Mouse (Mus musculus): ENCODE measurements around the gene P3h1. TPM values are rescaled to one million over a fixed set of nuclear protein-coding genes. Genes with fewer than 3 reads are reported as not detected.

Gene P3h1
- polyA plus RNA-seq, 1 experiment from 2014 or later, result 12.1 TPM

DNA sequence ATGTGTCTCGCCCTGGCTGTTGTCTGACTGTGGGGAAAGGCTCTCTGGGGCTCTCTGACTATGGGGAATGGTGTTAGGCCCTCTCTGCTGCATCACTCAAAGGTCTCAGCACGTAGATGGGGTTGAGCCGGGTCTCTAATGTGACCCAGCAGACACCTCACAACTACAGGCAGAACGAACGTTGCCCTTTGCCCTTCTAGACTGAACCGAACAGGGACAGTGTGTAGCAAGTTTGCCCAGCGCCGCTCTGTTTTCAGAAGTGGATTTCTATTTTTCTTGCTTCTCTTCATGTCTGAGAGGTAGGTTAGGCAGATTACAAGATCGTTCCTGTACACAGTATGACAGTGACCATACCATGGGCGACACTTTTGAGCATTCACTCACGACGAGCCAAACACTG, 9.9 kb downstream of the P3h1 start:
- Histone ChIP-seq H3K4me2 (ENCODE audit: low read depth, low read length) (no peak overlapping the region), H3K4me3 (ENCODE audit: low read depth, low read length) (no peak overlapping the region), H3K27me3 (ENCODE audit: insufficient read depth, low read length) (no peaks in the 10 kb centered on the region), H3K4me1 (ENCODE audit: insufficient read depth) (no peaks in the 10 kb centered on the region), H3K9me3 (ENCODE audit: low read length) (no peaks in the 10 kb centered on the region), H3K9ac (replicated peaks) (no peak overlapping the region), H3K36me3 (replicated peaks; ENCODE audit: insufficient read depth, low read length) (peaks cover 9% of the 10 kb centered on the region), H3K27ac (ENCODE audit: low read depth) (peak overlapping the region; percentile 24; the same call in 1 of the 2 replicates)
- ATAC-seq (peak; percentile 48; the same call in 1 of the 2 replicates), DNase-seq (no peak)
- no peak for TF ChIP-seq EP300 (IDR thresholded peaks at IDR 0.05; ENCODE audit: low read depth)
- TF ChIP-seq CTCF (IDR thresholded peaks at IDR 0.05; ENCODE audit: low read depth), result no peak
- 76% methylated on average over 12 of the region's 12 CpGs for WGBS (ENCODE audit: insufficient replicate concordance)

DNA sequence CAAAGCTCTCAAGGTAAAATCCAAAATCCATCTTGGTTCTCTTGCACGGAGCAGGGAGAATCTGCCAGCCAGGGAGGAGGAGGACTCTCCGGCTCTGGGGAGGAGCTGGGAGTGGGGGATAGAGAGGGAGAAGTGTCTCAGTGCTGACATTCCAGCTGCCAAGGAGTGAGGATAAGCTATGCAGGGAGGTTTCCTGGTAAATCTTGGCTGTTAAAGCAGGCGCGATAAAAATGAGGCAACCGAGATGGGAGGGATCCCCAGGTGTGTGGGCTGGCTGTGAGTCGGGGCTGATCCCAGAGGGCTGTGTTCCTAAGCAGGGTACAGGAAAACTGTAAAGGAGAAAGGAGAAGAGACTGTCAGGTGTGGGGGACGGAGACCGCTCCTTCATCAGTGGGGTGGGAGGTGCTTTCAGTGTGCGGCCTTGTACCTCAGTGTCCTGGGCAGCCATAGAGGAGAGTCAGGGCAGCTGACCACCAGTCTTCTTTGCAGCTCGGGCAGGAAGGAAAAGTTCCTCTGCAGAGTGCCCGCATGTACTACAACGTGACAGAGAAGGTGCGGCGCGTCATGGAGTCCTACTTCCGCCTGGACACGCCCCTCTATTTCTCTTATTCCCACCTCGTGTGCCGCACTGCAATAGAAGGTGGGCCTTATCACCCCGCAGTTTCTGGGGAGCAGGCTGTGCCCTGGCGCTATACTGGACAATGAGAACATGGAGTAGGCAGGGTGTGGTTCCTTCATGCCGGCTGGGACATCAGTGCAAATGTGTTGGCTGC, 11.9 kb downstream of the P3h1 start:
- DNase-seq, result no peak
- H3K27ac ChIP-seq (ENCODE audit: low read depth), result no peak overlapping the region
- H3K9me3 ChIP-seq (ENCODE audit: low read length), result no peaks in the 10 kb centered on the region
- no peaks in the 10 kb centered on the region for H3K4me1 ChIP-seq (ENCODE audit: insufficient read depth)
- H3K4me2 ChIP-seq (ENCODE audit: low read depth, low read length), result no peak overlapping the region
- no peaks in the 10 kb centered on the region for H3K27me3 ChIP-seq (ENCODE audit: insufficient read depth, low read length)
- H3K36me3 ChIP-seq (replicated peaks; ENCODE audit: insufficient read depth, low read length), result peaks cover 7% of the 10 kb centered on the region
- ATAC-seq, result no peak
- no peak overlapping the region for H3K9ac ChIP-seq (replicated peaks)
- 80% methylated on average over 22 of the region's 22 CpGs for WGBS (ENCODE audit: insufficient replicate concordance)
- TF ChIP-seq EP300 (IDR thresholded peaks at IDR 0.05; ENCODE audit: low read depth), result no peak
- TF ChIP-seq CTCF (IDR thresholded peaks at IDR 0.05; ENCODE audit: low read depth), result no peak
- H3K4me3 ChIP-seq (ENCODE audit: low read depth, low read length), result no peak overlapping the region

DNA sequence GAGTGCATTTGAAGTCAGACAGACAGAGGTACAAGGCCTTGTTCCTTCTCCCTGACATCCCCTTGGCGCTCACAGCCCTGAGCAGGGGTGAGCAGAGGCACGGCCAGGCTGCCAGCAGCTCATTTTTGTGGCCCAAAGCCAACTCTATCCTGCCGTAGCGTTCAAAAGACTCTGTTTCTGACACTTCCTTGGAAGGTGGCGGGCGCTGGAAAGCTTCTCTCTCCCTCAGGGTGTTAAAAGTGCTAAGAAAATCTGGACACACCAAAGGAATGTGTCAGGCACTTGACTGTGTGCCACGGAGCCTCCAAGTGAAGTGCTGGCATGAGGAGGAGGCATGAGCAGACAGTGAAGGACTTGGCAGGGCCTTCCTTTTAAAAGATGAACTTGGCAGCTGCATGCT, 12.8 kb downstream of the P3h1 start:
- TF ChIP-seq EP300 (IDR thresholded peaks at IDR 0.05; ENCODE audit: low read depth) (no peak), CTCF (IDR thresholded peaks at IDR 0.05; ENCODE audit: low read depth) (no peak)
- Histone ChIP-seq H3K36me3 (replicated peaks; ENCODE audit: insufficient read depth, low read length) (peaks cover 7% of the 10 kb centered on the region), H3K4me1 (ENCODE audit: insufficient read depth) (no peaks in the 10 kb centered on the region), H3K27ac (ENCODE audit: low read depth) (no peak overlapping the region), H3K27me3 (ENCODE audit: insufficient read depth, low read length) (no peaks in the 10 kb centered on the region), H3K4me2 (ENCODE audit: low read depth, low read length) (no peak overlapping the region), H3K9me3 (ENCODE audit: low read length) (no peaks in the 10 kb centered on the region), H3K4me3 (ENCODE audit: low read depth, low read length) (no peak overlapping the region), H3K9ac (replicated peaks) (no peak overlapping the region)
- DNase-seq (no peak), ATAC-seq (no peak)
- WGBS (ENCODE audit: insufficient replicate concordance), result 78% methylated on average over 7 of the region's 7 CpGs

DNA sequence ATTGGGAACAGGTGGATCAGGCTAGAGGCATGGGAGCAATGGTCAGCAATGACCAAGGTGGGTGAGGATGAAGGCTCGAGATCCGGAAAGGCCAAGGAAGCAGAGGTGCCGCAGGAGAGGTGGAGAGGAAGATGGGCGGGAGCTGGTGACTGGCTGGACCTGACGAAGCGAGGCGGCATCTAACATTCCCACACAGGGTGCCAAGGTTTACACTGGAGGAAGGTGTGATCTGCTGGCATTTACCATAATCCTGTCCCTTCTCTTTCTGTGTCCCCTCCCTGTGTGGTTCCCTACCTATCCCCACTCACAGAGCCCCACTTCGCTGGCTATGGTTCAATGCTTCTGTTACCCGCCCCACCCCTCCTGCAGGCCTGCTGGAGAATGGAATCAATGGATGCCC, 13.2 kb downstream of the P3h1 start:
- 85% methylated on average over 8 of the region's 9 CpGs for WGBS (ENCODE audit: insufficient replicate concordance)
- ATAC-seq, result no peak
- peaks cover 7% of the 10 kb centered on the region for H3K36me3 ChIP-seq (replicated peaks; ENCODE audit: insufficient read depth, low read length)

DNA sequence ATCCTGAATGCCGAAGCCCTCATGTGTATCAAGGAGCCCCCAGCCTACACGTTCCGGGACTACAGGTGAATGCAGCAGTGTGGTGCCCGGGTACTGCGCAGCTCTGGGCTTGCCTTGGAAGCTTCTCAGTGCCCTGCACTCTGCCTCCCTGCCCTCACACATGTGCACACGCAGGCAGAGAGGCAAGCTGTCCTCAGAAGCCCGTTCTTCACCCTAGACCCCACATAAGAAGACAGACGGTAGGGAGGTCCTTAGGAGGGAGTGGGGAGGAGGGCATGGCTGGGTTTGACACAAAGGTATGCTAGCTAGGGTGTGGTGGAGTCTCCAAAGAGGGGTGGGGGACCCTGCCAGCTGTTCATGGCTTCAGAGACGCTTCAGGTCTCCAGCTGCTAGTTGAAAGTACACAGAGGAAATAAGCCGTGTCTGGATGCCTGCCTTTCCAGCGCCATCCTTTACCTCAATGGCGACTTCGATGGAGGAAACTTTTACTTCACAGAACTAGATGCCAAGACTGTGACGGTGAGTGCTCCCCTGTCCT, 14.0 kb downstream of the P3h1 start:
- Histone ChIP-seq H3K27ac (ENCODE audit: low read depth) (no peak overlapping the region), H3K9ac (replicated peaks) (no peak overlapping the region), H3K4me3 (ENCODE audit: low read depth, low read length) (no peak overlapping the region), H3K4me1 (ENCODE audit: insufficient read depth) (no peaks in the 10 kb centered on the region), H3K4me2 (ENCODE audit: low read depth, low read length) (no peak overlapping the region), H3K9me3 (ENCODE audit: low read length) (no peaks in the 10 kb centered on the region), H3K27me3 (ENCODE audit: insufficient read depth, low read length) (no peaks in the 10 kb centered on the region), H3K36me3 (replicated peaks; ENCODE audit: insufficient read depth, low read length) (peaks cover 7% of the 10 kb centered on the region)
- ATAC-seq, result no peak
- no peak for DNase-seq
- no peak for TF ChIP-seq CTCF (IDR thresholded peaks at IDR 0.05; ENCODE audit: low read depth)
- no peak for TF ChIP-seq EP300 (IDR thresholded peaks at IDR 0.05; ENCODE audit: low read depth)
- 81% methylated on average over 14 of the region's 14 CpGs for whole genome bisulfite sequencing (ENCODE audit: insufficient replicate concordance)

More for the DNA sequence above, 13.2 kb downstream of the P3h1 start:
- no peaks in the 10 kb centered on the region for H3K27me3 ChIP-seq (ENCODE audit: insufficient read depth, low read length)
- H3K9ac ChIP-seq (replicated peaks), result no peak overlapping the region
- H3K4me1 ChIP-seq (ENCODE audit: insufficient read depth), result no peaks in the 10 kb centered on the region
- no peak overlapping the region for H3K27ac ChIP-seq (ENCODE audit: low read depth)
- H3K4me3 ChIP-seq (ENCODE audit: low read depth, low read length), result no peak overlapping the region
- no peaks in the 10 kb centered on the region for H3K9me3 ChIP-seq (ENCODE audit: low read length)
- DNase-seq, result no peak
- no peak overlapping the region for H3K4me2 ChIP-seq (ENCODE audit: low read depth, low read length)
- TF ChIP-seq CTCF (IDR thresholded peaks at IDR 0.05; ENCODE audit: low read depth), result no peak
- TF ChIP-seq EP300 (IDR thresholded peaks at IDR 0.05; ENCODE audit: low read depth), result no peak

DNA sequence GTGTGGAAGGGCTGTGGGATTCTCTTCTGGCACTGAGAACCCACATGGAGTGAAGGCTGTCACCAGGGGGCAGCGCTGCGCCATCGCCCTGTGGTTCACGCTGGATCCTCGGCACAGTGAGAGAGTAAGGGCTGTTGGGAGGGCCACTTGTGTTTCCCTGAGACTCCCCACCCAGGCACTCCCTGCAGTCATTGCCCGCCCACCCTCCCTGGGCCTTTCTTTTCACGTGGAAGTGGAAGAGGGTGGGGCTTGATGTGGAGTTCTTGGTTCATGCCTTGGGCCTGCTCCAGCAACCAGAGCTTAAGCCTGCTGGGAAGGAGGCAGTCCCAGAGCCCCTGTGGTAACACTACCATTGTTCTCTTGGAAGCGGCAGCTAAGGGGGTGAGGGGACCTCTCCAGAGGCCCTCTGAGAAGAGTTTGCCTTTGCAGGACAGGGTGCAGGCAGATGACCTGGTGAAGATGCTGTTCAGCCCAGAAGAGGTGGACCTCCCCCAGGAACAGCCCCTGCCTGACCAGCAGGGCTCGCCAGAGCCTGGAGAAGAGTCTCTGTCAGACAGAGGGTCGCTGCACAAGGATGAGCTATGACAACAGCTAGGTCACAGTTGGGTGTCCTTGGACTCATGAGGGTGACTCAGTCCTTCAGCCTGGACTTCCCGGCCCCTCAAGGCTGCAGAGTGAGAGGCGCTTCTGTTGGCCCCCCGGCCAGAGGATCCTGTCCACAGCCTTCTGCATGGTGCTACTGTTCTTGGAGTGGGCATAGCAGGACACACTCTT, 14.9 kb downstream of the P3h1 start:
- Histone ChIP-seq H3K27me3 (ENCODE audit: insufficient read depth, low read length) (no peaks in the 10 kb centered on the region), H3K4me1 (ENCODE audit: insufficient read depth) (no peaks in the 10 kb centered on the region), H3K9ac (replicated peaks) (no peak overlapping the region), H3K9me3 (ENCODE audit: low read length) (no peaks in the 10 kb centered on the region), H3K4me2 (ENCODE audit: low read depth, low read length) (no peak overlapping the region), H3K36me3 (replicated peaks; ENCODE audit: insufficient read depth, low read length) (peaks cover 7% of the 10 kb centered on the region), H3K27ac (ENCODE audit: low read depth) (no peak overlapping the region), H3K4me3 (ENCODE audit: low read depth, low read length) (no peak overlapping the region)
- ATAC-seq (peak; percentile 68), DNase-seq (peak; percentile 73)
- TF ChIP-seq EP300 (IDR thresholded peaks at IDR 0.05; ENCODE audit: low read depth), result no peak
- TF ChIP-seq CTCF (IDR thresholded peaks at IDR 0.05; ENCODE audit: low read depth), result peak; percentile 87
- 37% methylated on average over 13 of the region's 13 CpGs for WGBS (ENCODE audit: insufficient replicate concordance)

Data from liver, postnatal 0 days (tissue).